Mouse (Mus musculus): Measurements from ENCODE around the gene Nt5e. TPM values are rescaled to one million over a fixed set of nuclear protein-coding genes. Genes with fewer than 3 reads are reported as not detected.

Gene Nt5e
- total and polyA plus RNA-seq, 3 experiments, result 0.08 to 3.1 (median 0.34) TPM

DNA sequence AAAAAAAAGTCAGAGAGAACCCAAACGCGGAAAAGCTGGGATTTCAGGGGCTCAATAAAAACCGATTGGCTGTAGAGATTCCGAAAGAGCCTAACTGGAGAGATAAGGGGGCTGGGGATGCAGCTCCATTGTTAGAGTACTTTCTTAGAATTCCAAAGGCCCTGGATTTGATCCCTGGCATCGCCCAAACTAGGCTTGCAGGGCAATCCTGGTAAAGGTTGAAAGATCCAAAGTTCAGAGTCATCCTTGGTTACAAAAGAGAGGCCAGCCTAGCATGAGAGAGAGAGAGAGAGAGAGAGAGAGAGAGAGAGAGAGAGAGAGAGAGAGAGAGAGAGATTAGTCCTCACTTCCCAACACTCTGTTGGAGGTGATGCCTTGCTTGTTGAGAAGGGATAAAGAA, 1.7 kb downstream of the Nt5e start:
- Histone ChIP-seq H3K36me3 (replicated peaks in 1 of 2; ENCODE audit: control insufficient read depth in 1 of 2, insufficient read depth in 1 of 2, low read length in 1 of 2) (no peaks in the 10 kb centered on the region), H3K9ac (ENCODE audit: insufficient read depth, low read depth) (peak overlapping the region; percentile 50; the same call in 1 of the 2 replicates), H3K4me1 (ENCODE audit: control insufficient read depth in 1 of 2, insufficient read depth in 2 of 2) (peaks cover 5 to 42% of the 10 kb centered on the region in 2 experiments), H3K27me3 (replicated peaks) (no peaks in the 10 kb centered on the region), H3K4me3 (replicated peaks in 1 of 3; ENCODE audit: low read depth in 2 of 3, low read length in 2 of 3, poor library complexity in 1 of 3) (no peak overlapping the region), H3K27ac (ENCODE audit: insufficient read depth, low read depth) (no peak overlapping the region), H3K79me2 (replicated peaks; ENCODE audit: control insufficient read depth, extremely low read depth, insufficient read depth, poor library complexity, severe bottlenecking) (no peaks in the 10 kb centered on the region), H3K4me2 (ENCODE audit: insufficient read depth, low read depth, poor library complexity, severe bottlenecking) (peak overlapping the region; percentile 73), H3K9me3 (replicated peaks; ENCODE audit: low read length) (peaks cover 6% of the 10 kb centered on the region)
- DNase-seq (ENCODE audit: extremely low read depth), result no peak
- in situ Hi-C loops (cut with MboI; ENCODE audit: low pct_ligation_motif_present, low pct_unique_long_range_greater_than_20kb, low sequenced_read_pairs) (no loop called here), dilution Hi-C loops (cut with MboI; ENCODE audit: extremely low pct_ligation_motif_present, extremely low pct_unique_long_range_greater_than_20kb, low sequenced_read_pairs) (no loop called here)
- no peak for TF ChIP-seq MEF2A (IDR thresholded peaks at IDR 0.05; ENCODE audit: borderline replicate concordance, low read depth, low read length)
- TF ChIP-seq TCF12 (IDR thresholded peaks at IDR 0.05; ENCODE audit: low read depth, low read length), result no peak
- TF ChIP-seq CTCF (conservative IDR thresholded peaks at IDR 0.05 in 1 of 2, IDR thresholded peaks at IDR 0.05 in 1 of 2; ENCODE audit: low read depth in 2 of 2, low read length in 2 of 2), result no peak
- TF ChIP-seq BHLHE40 (IDR thresholded peaks at IDR 0.05; ENCODE audit: low read depth, low read length), result no peak
- no peak for TF ChIP-seq RCOR1 (conservative IDR thresholded peaks at IDR 0.05; ENCODE audit: low read depth, low read length)
- no peak for TF ChIP-seq MAX (IDR thresholded peaks at IDR 0.05; ENCODE audit: low read length)
- TF ChIP-seq SMC3 (IDR thresholded peaks at IDR 0.05; ENCODE audit: low read depth, low read length), result no peak
- TF ChIP-seq PAX5 (IDR thresholded peaks at IDR 0.05; ENCODE audit: low read length), result no peak
- TF ChIP-seq ETS1 (conservative IDR thresholded peaks at IDR 0.05; ENCODE audit: low read depth, low read length), result no peak
- no peak for TF ChIP-seq RAD21 (IDR thresholded peaks at IDR 0.05; ENCODE audit: low read depth, low read length)
- no peak for TF ChIP-seq ZC3H11A (IDR thresholded peaks at IDR 0.05; ENCODE audit: low read depth, low read length)
- no peak for TF ChIP-seq POLR2AphosphoS2 (IDR thresholded peaks at IDR 0.05; ENCODE audit: low read depth, low read length)
- TF ChIP-seq E2F4 (IDR thresholded peaks at IDR 0.05; ENCODE audit: insufficient replicate concordance, low read depth, low read length), result no peak
- no peak for TF ChIP-seq ZNF384 (IDR thresholded peaks at IDR 0.05; ENCODE audit: low read depth, low read length)

DNA sequence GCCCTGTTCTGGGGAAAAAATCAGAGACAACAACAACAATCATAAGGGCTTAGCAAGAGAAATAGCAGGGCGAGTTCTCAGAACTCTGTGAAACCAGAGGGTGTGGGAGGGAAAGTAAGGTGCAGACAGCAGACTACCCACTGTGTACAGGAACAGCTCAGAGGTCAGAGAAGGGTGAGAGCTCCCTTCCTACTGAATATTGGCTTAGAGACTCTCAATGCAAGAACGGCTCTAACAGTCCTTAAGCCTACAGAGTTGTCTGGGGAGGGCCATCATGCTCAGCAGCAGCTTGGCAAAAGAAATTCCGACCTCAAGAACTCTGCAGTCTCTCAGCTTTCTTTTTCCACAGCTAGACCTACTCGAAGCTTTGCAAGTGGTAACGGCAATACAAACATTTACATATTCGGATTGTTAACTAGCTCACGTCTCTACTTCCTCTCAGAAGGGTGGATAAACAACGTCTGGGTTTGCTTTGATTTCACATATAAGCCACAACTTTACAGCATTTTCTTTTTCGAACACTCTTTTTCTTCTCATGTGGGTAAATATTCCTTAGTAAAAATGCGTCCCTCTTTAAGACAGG, 2.3 kb downstream of the Nt5e start:
- H3K4me1 ChIP-seq (ENCODE audit: control insufficient read depth in 1 of 2, insufficient read depth in 2 of 2), result peaks cover 5 to 48% of the 10 kb centered on the region in 2 experiments
- no peaks in the 10 kb centered on the region for H3K36me3 ChIP-seq (replicated peaks in 1 of 2; ENCODE audit: control insufficient read depth in 1 of 2, insufficient read depth in 1 of 2, low read length in 1 of 2)
- H3K27me3 ChIP-seq (replicated peaks), result no peaks in the 10 kb centered on the region
- no peak overlapping the region for H3K27ac ChIP-seq (ENCODE audit: insufficient read depth, low read depth)
- dilution Hi-C loops (cut with MboI; ENCODE audit: extremely low pct_ligation_motif_present, extremely low pct_unique_long_range_greater_than_20kb, low sequenced_read_pairs) (no loop called here), in situ Hi-C loops (cut with MboI; ENCODE audit: low pct_ligation_motif_present, low pct_unique_long_range_greater_than_20kb, low sequenced_read_pairs) (no loop called here)
- no peak overlapping the region for H3K4me3 ChIP-seq (replicated peaks in 1 of 3; ENCODE audit: low read depth in 2 of 3, low read length in 2 of 3, poor library complexity in 1 of 3)
- H3K9ac ChIP-seq (ENCODE audit: insufficient read depth, low read depth), result peak overlapping the region; percentile 50
- TF ChIP-seq MAZ (IDR thresholded peaks at IDR 0.05; ENCODE audit: low read depth, low read length), result no peak
- TF ChIP-seq JUND (conservative IDR thresholded peaks at IDR 0.05; ENCODE audit: low read depth, low read length), result no peak
- TF ChIP-seq GABPA (IDR thresholded peaks at IDR 0.05; ENCODE audit: insufficient replicate concordance, low read depth, low read length), result no peak
- H3K9me3 ChIP-seq (replicated peaks; ENCODE audit: low read length), result peaks cover 4% of the 10 kb centered on the region
- peak overlapping the region; percentile 73 for H3K4me2 ChIP-seq (ENCODE audit: insufficient read depth, low read depth, poor library complexity, severe bottlenecking)
- peak; percentile 34 for DNase-seq (ENCODE audit: extremely low read depth)
- no peaks in the 10 kb centered on the region for H3K79me2 ChIP-seq (replicated peaks; ENCODE audit: control insufficient read depth, extremely low read depth, insufficient read depth, poor library complexity, severe bottlenecking)
